Mouse (Mus musculus) E14TG2a.4 (cell line): ENCODE data around the gene Myof.

Source experiments
- H3K27me3 ChIP-seq: 2 replicates; pipeline ENCODE4 v1.6.1; 2014; ENCODE audit warnings: low read length, control low read depth; ENCODE audit not compliant: insufficient read depth
- H3K36me3 ChIP-seq: 2 replicates; pipeline ENCODE4 v1.6.1; 2014; ENCODE audit warnings: low read length, control low read depth; ENCODE audit not compliant: insufficient read depth
- H3K4me1 ChIP-seq: replicated peaks from 2 replicates; pipeline ENCODE4 v1.6.1; 2014; ENCODE audit warnings: low read depth, low read length, control low read depth
- H3K4me3 ChIP-seq: replicated peaks from 2 replicates; pipeline ENCODE4 v1.5.1; 2014; ENCODE audit warnings: mild to moderate bottlenecking, low read length
- H3K9me3 ChIP-seq: 2 replicates; pipeline ENCODE4 v1.6.1; 2014; ENCODE audit warnings: low read length, control low read depth
- CTCF ChIP-seq: conservative IDR thresholded peaks from 2 replicates; pipeline ENCODE4 v1.5.1; 2014; ENCODE audit warnings: low read length
- NANOG ChIP-seq: IDR thresholded peaks from 2 replicates; pipeline ENCODE4 v1.6.1; 2014; ENCODE audit warnings: borderline replicate concordance, low read length, mixed read lengths
- POU5F1 ChIP-seq: IDR thresholded peaks from 2 replicates; pipeline ENCODE4 v1.6.1; 2014; ENCODE audit warnings: low read length, borderline replicate concordance

The Myof gene

DNA sequence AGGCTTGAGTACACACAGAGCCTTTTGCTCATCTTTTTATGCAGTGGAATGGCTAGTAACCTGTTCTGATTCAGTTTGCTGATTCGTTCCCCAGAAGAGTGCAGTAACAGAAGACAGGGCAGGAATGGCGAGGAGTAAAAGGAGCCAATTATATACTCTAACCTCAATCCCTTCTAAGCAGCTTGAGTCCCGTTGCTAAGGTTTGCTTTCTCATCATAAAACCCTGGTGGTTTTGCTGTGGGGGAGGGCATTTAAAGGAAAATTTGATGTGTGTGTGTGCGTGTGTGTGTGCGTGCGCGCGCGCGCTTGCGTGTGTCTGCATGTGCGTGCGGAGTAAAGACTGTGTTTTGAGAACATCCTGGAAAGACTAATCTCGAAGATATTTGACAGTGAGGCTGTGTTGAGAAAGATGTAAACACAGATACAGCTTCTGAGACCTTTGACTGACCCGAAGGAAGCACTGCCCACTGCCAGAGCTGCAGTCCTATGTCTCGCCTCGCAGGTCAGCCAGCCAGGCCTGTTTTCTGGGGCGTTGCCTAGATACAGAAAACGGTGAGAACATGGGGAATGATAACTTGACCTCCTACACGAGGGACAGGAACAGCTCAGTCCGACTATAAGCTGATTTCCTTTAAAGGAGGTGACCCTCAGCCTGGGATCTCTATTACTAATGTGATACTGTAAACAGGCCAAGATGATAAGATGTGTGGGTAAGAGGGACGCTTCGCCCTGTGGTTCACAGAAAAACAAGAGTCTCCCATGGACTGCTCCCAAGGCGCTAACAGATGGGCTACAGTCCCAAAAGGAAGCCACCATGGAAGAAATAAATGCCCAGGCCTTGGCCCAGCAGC, 39.5 kb downstream of the Myof start:
- H3K4me3 ChIP-seq = no peak overlapping the region
- peaks cover 5% of the 10 kb centered on the region for H3K9me3 ChIP-seq
- H3K27me3 ChIP-seq = no peaks in the 10 kb centered on the region
- H3K4me1 ChIP-seq = no peaks in the 10 kb centered on the region
- H3K36me3 ChIP-seq = 0 out of 2 replicates have a peak, but pooled peaks cover 4% of the 10 kb centered on the region
- TF ChIP-seq NANOG (no peak), POU5F1 (no peak), CTCF (no peak)

DNA sequence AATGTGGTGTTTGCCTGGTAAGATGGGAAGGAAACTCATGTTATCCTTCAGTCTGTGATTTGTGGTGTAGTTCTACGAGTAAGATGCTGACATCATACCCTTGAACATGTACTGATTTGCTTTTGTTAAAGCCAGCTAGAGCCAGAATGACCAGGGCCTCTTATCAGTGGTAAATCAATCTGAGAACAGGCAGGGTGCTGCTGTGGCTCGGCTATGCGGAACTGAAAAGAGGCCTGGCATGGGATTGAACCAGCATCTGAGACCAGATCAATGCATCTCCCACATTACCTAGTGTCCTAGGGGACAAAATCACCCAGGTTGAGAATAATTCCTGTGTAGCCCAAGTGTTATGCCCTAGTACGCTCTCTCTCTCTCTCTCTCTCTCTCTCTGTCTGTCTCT, 40.6 kb downstream of the Myof start:
- Histone ChIP-seq H3K4me1 (no peaks in the 10 kb centered on the region), H3K9me3 (peaks cover 5% of the 10 kb centered on the region), H3K27me3 (no peaks in the 10 kb centered on the region), H3K36me3 (0 out of 2 replicates have a peak, but pooled peaks cover 8% of the 10 kb centered on the region), H3K4me3 (no peak overlapping the region)
- TF ChIP-seq NANOG (no peak), POU5F1 (no peak), CTCF (no peak)

DNA sequence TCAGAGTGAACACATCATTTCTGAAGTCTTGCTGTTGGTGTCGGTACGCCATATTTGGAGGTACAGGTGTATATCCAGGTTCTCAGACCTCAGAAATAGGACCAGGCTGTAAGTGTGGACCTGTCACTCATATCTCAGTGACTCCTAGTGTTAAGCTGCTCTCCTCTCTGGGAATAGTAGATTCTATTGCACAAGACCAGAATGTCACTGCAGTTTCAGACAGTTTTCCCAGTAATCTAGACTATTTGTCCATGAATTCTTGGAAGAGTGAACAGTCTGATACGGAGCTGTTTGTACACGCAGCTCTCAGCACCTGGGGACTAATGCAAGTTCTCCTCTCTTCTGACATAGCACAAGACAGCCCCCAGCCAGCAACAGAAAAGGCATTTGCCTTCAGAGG, 42.4 kb downstream of the Myof start:
- Histone ChIP-seq H3K9me3 (peaks cover 5% of the 10 kb centered on the region), H3K36me3 (0 out of 2 replicates have a peak, but pooled peaks cover 8% of the 10 kb centered on the region), H3K27me3 (no peaks in the 10 kb centered on the region), H3K4me1 (no peaks in the 10 kb centered on the region), H3K4me3 (no peak overlapping the region)
- no peak for TF ChIP-seq POU5F1
- TF ChIP-seq CTCF = no peak
- TF ChIP-seq NANOG = no peak

DNA sequence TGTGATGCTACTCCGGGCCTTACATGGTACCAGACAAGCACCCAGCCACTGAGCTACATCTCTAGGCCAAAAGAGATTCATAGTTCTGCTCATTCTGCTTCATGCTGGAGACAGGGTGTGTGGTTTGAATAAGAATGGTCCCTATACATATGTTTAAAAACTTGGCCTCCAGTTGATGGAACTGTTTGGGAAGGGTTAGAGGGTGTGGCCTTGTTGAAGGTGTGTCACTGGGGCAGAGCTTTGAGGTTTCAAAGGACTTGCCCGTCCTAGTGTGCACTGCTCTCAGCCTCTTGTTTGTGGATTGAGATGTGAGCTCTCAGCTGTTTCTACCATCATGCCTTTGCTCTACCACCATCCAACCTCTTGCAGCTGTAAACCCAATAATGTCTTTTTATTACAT, 43.4 kb downstream of the Myof start:
- no peaks in the 10 kb centered on the region for H3K27me3 ChIP-seq
- H3K36me3 ChIP-seq = peaks cover 15% of the 10 kb centered on the region; the same call in 1 of the 2 replicates
- H3K4me1 ChIP-seq = no peaks in the 10 kb centered on the region
- no peak overlapping the region for H3K4me3 ChIP-seq
- TF ChIP-seq POU5F1 = no peak
- no peak for TF ChIP-seq NANOG
- no peak for TF ChIP-seq CTCF
- H3K9me3 ChIP-seq = peaks cover 5% of the 10 kb centered on the region

DNA sequence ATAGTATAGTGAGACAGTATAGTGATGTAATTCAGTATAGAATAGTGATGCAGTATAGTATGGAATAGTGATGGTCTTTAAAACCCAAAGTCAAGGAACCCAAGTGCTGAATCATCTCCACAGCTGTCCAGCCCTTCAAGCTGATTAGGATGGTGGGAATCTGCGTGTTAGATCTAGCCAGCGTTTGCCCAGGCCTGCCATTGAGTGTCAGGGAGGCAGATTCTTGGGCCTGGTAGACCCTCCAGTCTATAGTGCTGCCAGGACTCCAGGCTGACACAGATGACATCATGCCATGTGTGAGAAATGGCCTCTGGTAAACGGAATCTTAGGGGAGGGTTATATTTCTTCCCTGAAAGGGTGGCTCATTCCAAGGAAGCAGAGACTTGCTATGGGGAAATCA, 49.1 kb downstream of the Myof start:
- H3K4me1 ChIP-seq = peaks cover 7% of the 10 kb centered on the region
- peaks cover 9% of the 10 kb centered on the region for H3K9me3 ChIP-seq
- TF ChIP-seq NANOG (no peak), CTCF (no peak), POU5F1 (no peak)
- no peak overlapping the region for H3K4me3 ChIP-seq
- no peaks in the 10 kb centered on the region for H3K27me3 ChIP-seq
- peaks cover 26% of the 10 kb centered on the region for H3K36me3 ChIP-seq

DNA sequence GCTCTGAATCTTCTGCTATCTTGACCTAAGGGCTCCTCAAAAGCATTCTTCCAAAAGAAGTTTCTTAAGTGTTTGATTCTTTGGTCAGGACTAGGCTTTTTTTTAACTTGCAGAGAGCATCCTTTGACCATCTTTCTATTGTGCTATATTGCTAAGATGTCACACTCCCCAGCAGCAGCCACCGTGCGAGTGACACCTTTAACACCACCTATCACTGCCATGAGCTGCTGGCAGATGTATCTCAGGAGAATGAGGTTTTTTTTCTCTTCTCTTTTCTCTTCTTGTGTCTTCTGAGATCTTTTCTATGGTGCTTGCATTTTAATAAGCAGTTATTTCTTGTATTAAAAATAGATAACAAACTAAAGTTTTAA, 51.2 kb downstream of the Myof start:
- Histone ChIP-seq H3K9me3 (peaks cover 9% of the 10 kb centered on the region), H3K4me3 (no peak overlapping the region), H3K27me3 (no peaks in the 10 kb centered on the region), H3K4me1 (peaks cover 12% of the 10 kb centered on the region), H3K36me3 (peaks cover 21% of the 10 kb centered on the region)
- TF ChIP-seq NANOG (no peak), CTCF (no peak), POU5F1 (no peak)

DNA sequence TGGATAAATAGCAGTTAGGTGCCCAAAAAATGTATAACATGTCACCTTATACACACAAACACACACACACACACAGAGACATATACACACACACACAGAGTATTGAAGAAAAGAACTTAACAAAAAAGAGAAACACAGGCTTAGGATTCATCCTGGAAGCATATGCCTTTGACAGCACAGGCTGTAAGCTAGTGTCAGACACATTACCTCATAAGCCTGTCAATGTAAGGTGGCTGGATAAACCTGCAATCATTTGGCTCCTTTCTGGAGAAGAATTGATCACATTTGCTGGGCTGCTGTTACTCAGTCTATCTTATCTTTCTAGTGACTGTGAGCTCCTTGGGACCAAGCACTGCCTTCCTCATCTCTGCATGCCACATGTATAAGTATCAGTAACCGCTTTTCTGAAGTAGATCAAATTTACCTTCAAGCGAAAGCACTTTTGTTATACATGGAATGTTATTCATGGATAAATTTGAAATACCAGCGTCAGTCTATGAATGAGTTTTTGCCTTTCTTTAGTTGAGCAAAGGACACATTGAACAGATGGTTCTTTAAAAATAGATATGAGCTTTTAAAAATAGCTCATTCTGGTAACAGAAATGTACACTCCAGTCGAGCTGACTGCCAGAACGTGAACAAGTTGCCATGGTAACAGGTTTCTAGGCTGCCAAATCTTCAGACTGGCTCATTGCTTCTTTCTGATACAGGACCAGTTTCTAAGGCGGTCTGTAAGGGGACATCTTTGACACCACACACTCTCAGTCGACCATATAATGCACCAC, 51.8 kb downstream of the Myof start:
- Histone ChIP-seq H3K4me3 (no peak overlapping the region), H3K9me3 (peaks cover 9% of the 10 kb centered on the region), H3K27me3 (no peaks in the 10 kb centered on the region), H3K4me1 (peaks cover 15% of the 10 kb centered on the region), H3K36me3 (peaks cover 24% of the 10 kb centered on the region)
- TF ChIP-seq NANOG (no peak), CTCF (no peak), POU5F1 (no peak)

DNA sequence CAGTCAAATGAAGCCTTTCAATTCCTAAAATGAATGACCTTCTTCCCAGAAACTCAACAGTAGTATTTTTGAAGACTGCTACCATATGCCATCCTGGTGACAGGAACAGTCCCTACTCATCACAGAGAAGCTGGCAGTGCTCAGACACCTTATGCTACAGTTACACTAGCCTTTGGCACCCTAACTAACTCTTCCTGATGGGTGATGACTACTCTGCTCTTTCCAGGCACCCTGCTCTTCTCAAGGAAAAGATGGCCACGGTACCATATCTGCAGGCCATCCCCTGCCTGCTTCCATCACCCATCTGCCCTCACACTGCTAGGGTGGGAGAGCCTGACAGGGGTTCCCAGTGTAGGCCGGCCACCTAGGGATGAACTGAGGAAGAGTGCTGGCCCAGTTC, 53.4 kb downstream of the Myof start:
- no peaks in the 10 kb centered on the region for H3K27me3 ChIP-seq
- peaks cover 9% of the 10 kb centered on the region for H3K9me3 ChIP-seq
- peaks cover 23% of the 10 kb centered on the region for H3K4me1 ChIP-seq
- no peak for TF ChIP-seq POU5F1
- TF ChIP-seq NANOG = no peak
- TF ChIP-seq CTCF = no peak
- no peak overlapping the region for H3K4me3 ChIP-seq
- peaks cover 34% of the 10 kb centered on the region for H3K36me3 ChIP-seq
